Mouse (Mus musculus): Measurements from ENCODE around the gene Zbtb7a. TPM values are rescaled to one million over a fixed set of nuclear protein-coding genes. Genes with fewer than 3 reads are reported as not detected.

The Zbtb7a gene
- total RNA-seq, 2 experiments from 2014 or later, result 120 to 133 TPM

DNA sequence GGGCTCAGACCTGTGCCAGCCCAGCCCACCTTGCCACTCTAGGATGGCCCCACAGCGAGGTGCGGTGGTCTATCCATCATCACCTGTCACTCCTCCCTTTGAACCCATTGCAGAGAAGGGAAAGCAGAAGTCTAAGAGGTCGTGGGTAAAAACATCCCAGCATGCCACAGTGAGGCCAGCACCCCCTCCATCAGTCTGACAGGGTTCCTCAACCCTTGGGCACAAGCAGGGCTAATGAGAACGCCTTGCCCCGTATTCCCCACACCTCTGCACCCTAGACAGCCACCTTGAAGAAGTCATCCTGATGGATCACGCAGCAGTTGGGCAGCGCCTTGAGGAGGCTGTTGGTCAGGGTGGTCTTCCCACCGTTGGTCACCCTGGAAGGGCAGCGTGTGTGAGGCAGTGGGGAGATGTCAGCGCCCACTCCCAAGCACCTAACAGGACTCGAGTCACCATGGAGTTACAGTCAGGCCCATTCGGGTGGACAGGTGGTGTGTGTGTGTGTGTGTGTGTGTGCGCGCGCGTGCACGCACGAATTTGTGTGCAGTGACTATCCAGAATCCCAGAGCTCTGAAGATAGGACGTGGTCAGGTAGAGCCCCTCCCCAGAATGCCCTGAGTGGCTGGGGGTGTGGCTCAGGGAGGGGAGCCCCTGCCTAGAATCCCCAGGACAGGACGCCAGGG is 65.7 kb downstream of the Zbtb7a start:
- intact Hi-C loops (cut with DNase I), result no loop called here
- DNase-seq (ENCODE audit: low spot score in 2 of 2), result no peak

- intact Hi-C loops (cut with DNase I), result no loop called here
- DNase-seq (ENCODE audit: low spot score in 2 of 2), result no peak
These were observed 67.1 kb downstream of the Zbtb7a start, which contains the start of gene Nmrk2 for GRCm38 (mm10) chr10:81201807-81202758. Gene Nmrk2 (minus strand): TSS chr10:81202051.

Small RNAs within 50 kb of the gene (microRNA-seq; reads per million reads assigned to microRNA genes)
- gene Mir5615-1, result not detected
- gene Mir5615-2, result not detected

Other genes starting within 250 kb of the Zbtb7a start
- 100 to 1,000 TPM; 120 to 153 TPM for gene Timm13, start 234.3 kb upstream of the Zbtb7a start, total RNA-seq (2021)
- 10 to 100 TPM; 17.6 to 21.2 TPM for gene Lmnb2, start 217.0 kb upstream of the Zbtb7a start, total RNA-seq (2021)
- gene Gadd45b, start 205.1 kb upstream of the Zbtb7a start, total RNA-seq (2021), result 10 to 100 TPM; 17.4 to 23.9 TPM
- 100 to 1,000 TPM in 1 of 2 experiments, 10 to 100 TPM in 1; 97.9 to 136 TPM for gene Gng7, start 120.3 kb upstream of the Zbtb7a start, total RNA-seq (2021)
- 100 to 1,000 TPM; 102 to 111 TPM for gene Diras1, start 109.6 kb upstream of the Zbtb7a start, total RNA-seq (2021)
- 10 to 100 TPM; 66.9 to 74.2 TPM for gene Slc39a3, start 97.8 kb upstream of the Zbtb7a start, total RNA-seq (2021)
- 100 to 1,000 TPM; 169 to 176 TPM for gene Sgta, start 75.0 kb upstream of the Zbtb7a start, total RNA-seq (2021)
- gene Thop1, start 65.2 kb upstream of the Zbtb7a start, total RNA-seq (2021), result 10 to 100 TPM; 47.0 to 49.8 TPM
- under 1 TPM; 0.23 to 0.72 TPM for gene Creb3l3, start 36.3 kb upstream of the Zbtb7a start, total RNA-seq (2021)
- 100 to 1,000 TPM; 120 to 133 TPM for gene Map2k2, start 29.3 kb upstream of the Zbtb7a start, total RNA-seq (2021)
- gene Pias4, start 32.7 kb downstream of the Zbtb7a start, total RNA-seq (2021), result 10 to 100 TPM; 26.7 to 31.8 TPM
- gene Eef2, start 41.4 kb downstream of the Zbtb7a start, total RNA-seq (2021), result 100 to 1,000 TPM; 857 to 954 TPM
- gene Dapk3, start 47.8 kb downstream of the Zbtb7a start, total RNA-seq (2021), result 10 to 100 TPM; 75.0 to 76.4 TPM
- not detected for gene 4930442H23Rik, start 48.6 kb downstream of the Zbtb7a start, total RNA-seq (2021)
- under 1 TPM in 1 of 2 experiments, not detected in 1; 0.34 TPM for gene Nmrk2, start 66.8 kb downstream of the Zbtb7a start, total RNA-seq (2021)
- gene Atcay, start 95.6 kb downstream of the Zbtb7a start, total RNA-seq (2021), result 100 to 1,000 TPM; 202 to 212 TPM
- 10 to 100 TPM; 54.9 to 72.9 TPM for gene Zfr2, start 97.9 kb downstream of the Zbtb7a start, total RNA-seq (2021)
- 100 to 1,000 TPM; 191 to 213 TPM for gene Matk, start 117.7 kb downstream of the Zbtb7a start, total RNA-seq (2021)
- gene Mrpl54, start 131.7 kb downstream of the Zbtb7a start, total RNA-seq (2021), result 10 to 100 TPM; 43.0 to 48.2 TPM
- 10 to 100 TPM; 30.1 to 39.3 TPM for gene Apba3, start 131.7 kb downstream of the Zbtb7a start, total RNA-seq (2021)
- gene Tjp3, start 156.4 kb downstream of the Zbtb7a start, total RNA-seq (2021), result under 1 TPM in 1 of 2 experiments, not detected in 1; 0.50 TPM
- gene Pip5k1c, start 157.7 kb downstream of the Zbtb7a start, total RNA-seq (2021), result 100 to 1,000 TPM; 419 to 450 TPM
- gene Cactin, start 185.9 kb downstream of the Zbtb7a start, total RNA-seq (2021), result 10 to 100 TPM; 29.7 to 31.7 TPM
- under 1 TPM; 0.45 to 0.99 TPM for gene Tbxa2r, start 193.5 kb downstream of the Zbtb7a start, total RNA-seq (2021)
- 1 to 10 TPM; 1.4 to 1.8 TPM for gene Gipc3, start 208.0 kb downstream of the Zbtb7a start, total RNA-seq (2021)
- gene Hmg20b, start 215.3 kb downstream of the Zbtb7a start, total RNA-seq (2021), result 10 to 100 TPM; 27.0 to 35.5 TPM
- 10 to 100 TPM; 39.6 to 40.9 TPM for gene Mfsd12, start 222.3 kb downstream of the Zbtb7a start, total RNA-seq (2021)
- 1 to 10 TPM in 1 of 2 experiments, under 1 TPM in 1; 0.49 to 2.2 TPM for gene 4930404N11Rik, start 230.6 kb downstream of the Zbtb7a start, total RNA-seq (2021)
- 10 to 100 TPM; 67.8 to 72.2 TPM for gene Fzr1, start 243.3 kb downstream of the Zbtb7a start, total RNA-seq (2021)
- gene Dohh, start 249.2 kb downstream of the Zbtb7a start, total RNA-seq (2021), result 100 to 1,000 TPM in 1 of 2 experiments, 10 to 100 TPM in 1; 80.0 to 103 TPM
- gene Gm48551, start 249.2 kb downstream of the Zbtb7a start, total RNA-seq (2021), result 1 to 10 TPM; 2.5 to 4.3 TPM